Mouse (Mus musculus) ES-E14 (cell line): Measurements from ENCODE around the gene Rasl12. TPM values are rescaled to one million over a fixed set of nuclear protein-coding genes. Genes with fewer than 3 reads are reported as not detected.

ENCODE experiments used
- DNase-seq: peaks from one replicate; pipeline ENCODE4 v3.0.0-alpha.2; 2013; ENCODE audit warnings: low read depth, low spot score
- H3K27ac ChIP-seq: 2 replicates; pipeline ENCODE4 v1.5.1; 2012; ENCODE audit warnings: low read depth, mild to moderate bottlenecking, low read length, moderate library complexity, mixed read lengths; ENCODE audit not compliant: poor library complexity, insufficient read depth, severe bottlenecking
- H3K36me3 ChIP-seq: 2 replicates; pipeline ENCODE4 v1.6.1; 2012; ENCODE audit warnings: mild to moderate bottlenecking, low read length, moderate library complexity, mixed read lengths; ENCODE audit not compliant: control insufficient read depth, poor library complexity, insufficient read depth, severe bottlenecking
- H3K4me1 ChIP-seq, 2 experiments: fragments of 150-350 bp in 1 of 2; sonication (generic) in 1 of 2; 2 replicates each; pipeline ENCODE4 v1.6.1; 2012; ENCODE audit warnings: low read length in 2 of 2, mild to moderate bottlenecking in 1 of 2, mixed read lengths in 1 of 2; ENCODE audit not compliant: control insufficient read depth in 2 of 2, insufficient read depth in 2 of 2, poor library complexity in 1 of 2
- H3K4me3 ChIP-seq, 2 experiments: fragments of 150-350 bp in 1 of 2; sonication (generic) in 1 of 2; 2 replicates each; pipeline ENCODE4 v1.5.1; 2012; ENCODE audit warnings: low read length in 2 of 2, low read depth in 1 of 2, mild to moderate bottlenecking in 1 of 2, mixed read lengths in 1 of 2; ENCODE audit not compliant: insufficient read depth in 1 of 2, poor library complexity in 1 of 2, severe bottlenecking in 1 of 2
- H3K9ac ChIP-seq: 2 replicates; pipeline ENCODE4 v1.6.1; 2012; ENCODE audit warnings: low read depth, mild to moderate bottlenecking, low read length, mixed read lengths; ENCODE audit not compliant: poor library complexity, insufficient read depth, severe bottlenecking
- H3K9me3 ChIP-seq: fragments of 150-350 bp; sonication (generic); 2 replicates; pipeline ENCODE4 v1.6.1; 2012; ENCODE audit warnings: low read depth, mild to moderate bottlenecking, low read length; ENCODE audit not compliant: control insufficient read depth, insufficient read depth
- CHD2 ChIP-seq: IDR thresholded peaks from 2 replicates; pipeline ENCODE4 v1.6.1; 2014; ENCODE audit warnings: mild to moderate bottlenecking, low read depth, low read length, inconsistent platforms
- HCFC1 ChIP-seq: IDR thresholded peaks from 2 replicates; pipeline ENCODE4 v1.6.1; 2012; ENCODE audit warnings: low read length, inconsistent platforms, borderline replicate concordance; ENCODE audit not compliant: insufficient read depth
- MAFK ChIP-seq: IDR thresholded peaks from 2 replicates; pipeline ENCODE4 v1.6.1; 2014; ENCODE audit warnings: mild to moderate bottlenecking, low read depth, low read length, inconsistent platforms; ENCODE audit not compliant: insufficient read depth
- ZC3H11A ChIP-seq: IDR thresholded peaks from 2 replicates; pipeline ENCODE4 v1.6.1; 2012; ENCODE audit warnings: low read depth, mild to moderate bottlenecking, inconsistent platforms, low read length, borderline replicate concordance
- ZNF384 ChIP-seq: IDR thresholded peaks from 2 replicates; pipeline ENCODE4 v1.6.1; 2012; ENCODE audit warnings: low read depth, low read length, inconsistent platforms
- in situ Hi-C, 2 experiments: fragments of 600-800 bp; cut with MboI; formaldehyde crosslinking; loops; one replicate each; pipeline ENCODE4 v1.15.1; 2025; ENCODE audit warnings: low sequenced_read_pairs in 2 of 2, inconsistent platforms in 1 of 2; ENCODE audit not compliant: unreplicated experiment in 2 of 2
- total RNA-seq: library from RNA; depleted of rRNA; stranded (reverse); fragments of 300-350 nt; gene quantifications from 2 replicates; pipeline ENCODE4 v1.2.3, GENCODE M21; 2012

The Rasl12 gene
- total RNA-seq, 1 experiment = 0.18 TPM

DNA sequence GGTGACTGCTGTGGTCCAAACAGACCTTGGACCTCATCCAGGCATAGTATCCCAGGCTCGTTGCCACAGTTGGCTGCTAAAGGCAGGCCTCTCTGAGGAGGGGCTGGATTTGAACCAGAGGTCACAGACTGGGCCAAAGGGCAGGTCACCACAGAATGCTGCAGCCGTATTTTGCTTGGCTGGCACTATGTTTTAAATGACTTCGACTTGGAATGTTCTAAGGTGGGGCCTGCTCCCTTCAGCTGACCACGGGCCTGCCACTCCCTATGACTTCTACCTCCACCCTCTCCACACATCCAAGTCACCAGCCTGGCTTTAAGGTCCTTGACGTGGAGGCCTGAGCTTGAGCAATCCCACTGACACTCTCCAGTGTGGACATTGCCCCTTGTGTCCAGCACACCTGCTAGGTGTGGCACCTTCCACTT is 10.6 kb downstream of the Rasl12 start:
- Histone ChIP-seq H3K27ac (no peak overlapping the region), H3K9me3 (no peaks in the 10 kb centered on the region), H3K9ac (no peak overlapping the region), H3K4me1 (no peaks in the 10 kb centered on the region), H3K36me3 (no peaks in the 10 kb centered on the region), H3K4me3 (no peak overlapping the region)
- no peak for DNase-seq
- in situ Hi-C loops = no loop called here
- TF ChIP-seq HCFC1 (no peak), ZNF384 (no peak), ZC3H11A (no peak), CHD2 (no peak), MAFK (no peak)

DNA sequence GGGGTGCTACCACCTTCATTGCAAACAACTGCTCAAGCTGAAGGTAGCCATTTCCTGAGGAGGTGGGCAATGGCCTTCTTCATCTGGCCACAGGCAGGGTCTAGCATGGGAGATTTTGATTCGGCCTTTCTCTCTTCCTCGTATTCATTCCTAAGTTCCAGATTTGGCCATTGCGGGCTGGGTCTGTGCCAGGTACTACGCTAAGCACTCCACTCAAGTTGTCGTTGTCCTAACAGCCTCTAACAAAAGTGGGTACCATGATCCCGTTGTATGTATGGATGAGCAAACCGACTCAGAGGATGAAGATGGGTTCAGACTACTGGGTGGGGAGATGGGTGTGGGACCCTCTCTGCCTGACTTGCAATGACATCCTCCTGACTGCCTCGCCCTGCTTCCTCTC is 12.1 kb downstream of the Rasl12 start:
- Histone ChIP-seq H3K9ac (no peak overlapping the region), H3K9me3 (no peaks in the 10 kb centered on the region), H3K4me3 (no peak overlapping the region), H3K4me1 (no peaks in the 10 kb centered on the region), H3K27ac (no peak overlapping the region), H3K36me3 (no peaks in the 10 kb centered on the region)
- in situ Hi-C loops = no loop called here
- DNase-seq = no peak
- TF ChIP-seq ZC3H11A (no peak), HCFC1 (no peak), CHD2 (no peak), ZNF384 (no peak), MAFK (no peak)

DNA sequence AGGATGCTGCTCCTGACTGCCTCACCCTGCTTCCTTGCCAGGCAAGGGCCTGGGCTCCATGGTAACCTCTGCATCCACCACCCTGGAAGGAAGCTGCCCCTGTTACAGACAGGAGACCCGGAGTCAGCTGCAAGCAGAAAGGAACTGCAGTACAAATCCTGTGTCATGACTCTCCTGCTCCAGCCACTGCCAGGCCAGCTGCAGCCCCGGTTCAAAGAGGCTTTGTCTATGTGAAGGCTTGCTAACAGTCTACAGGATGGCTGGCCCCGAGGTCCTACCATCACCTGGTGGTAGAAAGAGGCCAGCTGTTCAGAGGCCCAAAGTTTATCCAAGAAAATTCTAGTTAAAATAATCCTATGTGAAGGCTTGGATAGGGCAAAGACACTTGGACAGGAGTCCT is 13.0 kb downstream of the Rasl12 start:
- H3K4me1 ChIP-seq = no peaks in the 10 kb centered on the region
- H3K36me3 ChIP-seq = no peaks in the 10 kb centered on the region
- TF ChIP-seq MAFK (no peak), HCFC1 (no peak), ZNF384 (no peak), CHD2 (no peak), ZC3H11A (no peak)
- H3K27ac ChIP-seq = no peak overlapping the region; the same call in 1 of the 2 replicates
- no peak overlapping the region for H3K4me3 ChIP-seq
- no peak for DNase-seq
- in situ Hi-C loops = no loop called here
- H3K9ac ChIP-seq = no peak overlapping the region
- H3K9me3 ChIP-seq = no peaks in the 10 kb centered on the region

DNA sequence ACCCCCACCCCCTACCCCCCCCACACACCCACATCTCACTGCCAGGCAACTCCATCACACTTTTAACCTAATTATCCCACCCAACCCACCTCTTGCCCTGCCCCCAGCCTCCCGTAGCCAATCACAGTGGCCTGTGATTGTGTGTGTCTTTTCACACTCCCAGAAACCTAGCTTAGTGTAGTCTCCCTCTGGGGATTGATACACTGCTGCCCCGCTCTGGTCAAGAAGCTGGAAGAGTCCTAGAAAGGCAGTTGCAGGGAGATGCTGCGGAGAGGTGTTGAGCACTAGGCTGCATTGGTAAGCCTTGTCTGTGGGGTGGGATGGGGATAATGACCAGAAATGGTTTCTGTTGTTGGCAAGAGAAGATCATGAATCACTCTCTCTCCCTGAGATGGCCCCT is 19.4 kb downstream of the Rasl12 start:
- no peak for DNase-seq
- TF ChIP-seq ZC3H11A = no peak
- no peak for TF ChIP-seq ZNF384
- TF ChIP-seq MAFK = no peak
- TF ChIP-seq CHD2 = no peak
- no peak for TF ChIP-seq HCFC1
- no peaks in the 10 kb centered on the region for H3K36me3 ChIP-seq

DNA sequence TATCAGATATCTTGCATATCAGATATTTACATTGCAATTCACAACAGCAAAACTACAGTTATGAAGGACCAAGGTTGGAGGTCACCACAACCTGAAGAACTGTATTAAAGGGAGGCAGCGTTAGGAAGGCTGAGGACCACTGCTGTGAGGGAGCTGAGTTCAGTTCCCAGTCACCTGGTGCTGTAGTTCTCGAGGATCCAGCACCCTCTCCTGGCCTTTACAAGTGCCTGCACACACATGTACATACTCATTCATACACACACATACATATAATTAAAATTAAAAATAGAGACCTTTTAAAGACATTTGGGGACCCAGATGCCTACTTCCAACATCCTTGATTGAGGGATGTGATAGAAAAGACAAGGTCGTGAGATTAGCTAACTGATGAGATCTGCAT is 21.3 kb downstream of the Rasl12 start:
- no peaks in the 10 kb centered on the region for H3K9me3 ChIP-seq
- no peak overlapping the region for H3K9ac ChIP-seq
- H3K4me3 ChIP-seq = no peak overlapping the region
- no peak overlapping the region for H3K27ac ChIP-seq
- no peaks in the 10 kb centered on the region for H3K36me3 ChIP-seq
- TF ChIP-seq MAFK = no peak
- no peak for TF ChIP-seq ZC3H11A
- TF ChIP-seq ZNF384 = no peak
- no peak for TF ChIP-seq HCFC1
- TF ChIP-seq CHD2 = no peak
- H3K4me1 ChIP-seq = peaks cover 0 to 8% of the 10 kb centered on the region in 2 experiments; a peak in 1 of 4 replicates
- no peak for DNase-seq
- in situ Hi-C loops = no loop called here

More for the DNA sequence above, 19.4 kb downstream of the Rasl12 start:
- H3K9ac ChIP-seq = no peak overlapping the region
- in situ Hi-C loops = no loop called here
- H3K9me3 ChIP-seq = no peaks in the 10 kb centered on the region
- H3K4me3 ChIP-seq = no peak overlapping the region
- H3K27ac ChIP-seq = no peak overlapping the region
- H3K4me1 ChIP-seq = no peaks in the 10 kb centered on the region
